Mouse (Mus musculus): ENCODE measurements at regions not wholly inside any gene's neighbourhood (a gene's known extent, or its start where the extent isn't known, plus 50 kb on each side); places are given as distances from the start of the nearest gene placed in this dataset.

GRCm38 (mm10) chr12:49106399-49107382, 275.8 kb upstream of the Foxg1 start:
- TF ChIP-seq POLR2A (IDR thresholded peaks at IDR 0.05; ENCODE audit: borderline replicate concordance, insufficient read depth, low read length): no peak
- peak; percentile 30; the same call in 1 of the 2 replicates for TF ChIP-seq CTCF (IDR thresholded peaks at IDR 0.05; ENCODE audit: borderline replicate concordance, insufficient read depth, low read depth, low read length)

Data from cerebellum, adult 2 months (tissue).